Mouse (Mus musculus): ENCODE measurements around the gene Sav1. TPM values are rescaled to one million over a fixed set of nuclear protein-coding genes. Genes with fewer than 3 reads are reported as not detected.

Gene Sav1
- polyA plus RNA-seq (2017; shearing (Covaris generic)): 5.9 TPM

GRCm38 (mm10) chr12:69986786-69987497 lies at the start of gene Sav1:
Gene Sav1, minus strand, starts transcription at chr12:69987002.

Other genes starting within 250 kb of the Sav1 start
- gene Cdkl1, start 195.7 kb downstream of the Sav1 start, polyA plus RNA-seq (2017; shearing (Covaris generic)): not detected
- not detected for gene Atl1, start 94.4 kb downstream of the Sav1 start, polyA plus RNA-seq (2017; shearing (Covaris generic))
- 7.0 TPM for gene Map4k5, start 93.8 kb downstream of the Sav1 start, polyA plus RNA-seq (2017; shearing (Covaris generic))
- 40.1 TPM for gene Nin, start 126.7 kb upstream of the Sav1 start, polyA plus RNA-seq (2017; shearing (Covaris generic))
- not detected for gene Abhd12b, start 167.1 kb upstream of the Sav1 start, polyA plus RNA-seq (2017; shearing (Covaris generic))
- gene Pygl, start 244.5 kb upstream of the Sav1 start, polyA plus RNA-seq (2017; shearing (Covaris generic)): 1.1 TPM